Mouse (Mus musculus): ENCODE results near the gene Gm17268. TPM values are rescaled to one million over a fixed set of nuclear protein-coding genes. Genes with fewer than 3 reads are reported as not detected.

The Gm17268 gene
- polyA plus RNA-seq (2014; fragmentation: Nextera tagmentation; extraction: Ambion mirVana) = not detected in 2 replicates

DNA sequence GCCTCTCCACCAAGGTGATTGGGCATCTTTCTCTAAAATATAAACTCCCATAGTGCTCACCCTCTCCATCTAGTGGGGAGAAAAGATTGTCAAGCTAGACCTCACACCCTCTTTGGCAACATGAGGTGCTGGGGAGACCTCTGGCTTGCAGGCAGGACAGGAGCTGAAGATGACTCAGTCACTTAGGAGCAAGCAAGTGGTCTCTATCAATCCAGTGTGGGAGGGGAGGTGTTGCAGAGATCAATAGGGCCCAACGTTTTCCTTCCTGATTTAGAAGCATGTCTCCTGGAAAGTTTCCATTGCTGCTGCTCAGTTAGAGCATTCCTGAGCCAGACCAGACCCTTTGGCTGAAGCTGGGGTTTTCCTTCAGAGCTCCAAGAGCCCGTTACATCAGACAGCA lies at the start of gene Gm17268:
Gene Gm17268 (minus strand): TSS at position 28 of the 400 bp plus-strand sequence.
- Histone ChIP-seq H3K4me2 (ENCODE audit: low read length) (no peak within 1 kb of the TSS), H3K36me3 (ENCODE audit: control insufficient read depth, insufficient read depth, low read length) (no peaks in the 10 kb centered on the region), H3K27me3 (ENCODE audit: control insufficient read depth, insufficient read depth, low read length) (no peaks in the 10 kb centered on the region), H3K4me1 (ENCODE audit: control insufficient read depth, insufficient read depth, low read length) (no peaks in the 10 kb centered on the region), H3K4me3 (replicated peaks; ENCODE audit: low read depth, low read length) (no peak within 1 kb of the TSS), H3K9me3 (ENCODE audit: control insufficient read depth, low read length) (no peaks in the 10 kb centered on the region), H3K27ac (replicated peaks; ENCODE audit: low read depth, low read length) (no peak within 1 kb of the TSS), H3K9ac (replicated peaks; ENCODE audit: low read length) (no peak within 1 kb of the TSS)
- WGBS = 68% methylated on average over 2 of the region's 2 CpGs
- ATAC-seq (ENCODE audit: low FRiP score, low TSS enrichment) = no peak
- DNase-seq = no peak

DNA sequence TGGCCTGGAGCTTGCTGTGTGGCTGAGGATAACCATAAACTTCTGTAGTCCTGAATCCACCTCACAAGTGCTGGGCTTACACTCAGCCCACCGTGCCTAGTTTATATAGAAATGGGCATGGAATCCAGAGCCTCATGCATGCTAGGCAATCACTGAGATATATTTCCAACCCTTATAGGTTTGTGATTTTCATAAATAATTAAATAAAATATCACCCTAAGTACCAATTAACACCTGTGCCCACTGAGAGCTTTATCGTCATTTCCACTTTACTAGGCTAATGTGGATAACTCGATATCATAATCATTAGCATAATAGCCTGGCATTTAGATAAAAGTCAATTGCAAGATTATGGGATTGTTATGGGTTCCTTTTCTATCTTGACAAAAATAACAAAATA lies 46.0 kb upstream of the Gm17268 start:
- 89% methylated on average over 3 of the region's 3 CpGs for WGBS
- Histone ChIP-seq H3K4me3 (replicated peaks; ENCODE audit: low read depth, low read length) (no peak overlapping the region), H3K9ac (replicated peaks; ENCODE audit: low read length) (no peak overlapping the region), H3K4me2 (ENCODE audit: low read length) (no peak overlapping the region), H3K4me1 (ENCODE audit: control insufficient read depth, insufficient read depth, low read length) (no peaks in the 10 kb centered on the region), H3K27ac (replicated peaks; ENCODE audit: low read depth, low read length) (no peak overlapping the region), H3K9me3 (ENCODE audit: control insufficient read depth, low read length) (no peaks in the 10 kb centered on the region), H3K27me3 (ENCODE audit: control insufficient read depth, insufficient read depth, low read length) (no peaks in the 10 kb centered on the region), H3K36me3 (ENCODE audit: control insufficient read depth, insufficient read depth, low read length) (no peaks in the 10 kb centered on the region)
- ATAC-seq (ENCODE audit: low FRiP score, low TSS enrichment) = no peak
- DNase-seq = no peak

GRCm38 (mm10) chr11:82080865-82081264 lies 42.5 kb upstream of the Gm17268 start:
- no peak for DNase-seq
- no peak overlapping the region for H3K27ac ChIP-seq (replicated peaks; ENCODE audit: low read depth, low read length)
- H3K4me1 ChIP-seq (ENCODE audit: control insufficient read depth, insufficient read depth, low read length) = no peaks in the 10 kb centered on the region
- H3K4me3 ChIP-seq (replicated peaks; ENCODE audit: low read depth, low read length) = no peak overlapping the region
- no peak for ATAC-seq (ENCODE audit: low FRiP score, low TSS enrichment)
- no peak overlapping the region for H3K9ac ChIP-seq (replicated peaks; ENCODE audit: low read length)
- H3K36me3 ChIP-seq (ENCODE audit: control insufficient read depth, insufficient read depth, low read length) = no peaks in the 10 kb centered on the region
- no peaks in the 10 kb centered on the region for H3K9me3 ChIP-seq (ENCODE audit: control insufficient read depth, low read length)
- H3K27me3 ChIP-seq (ENCODE audit: control insufficient read depth, insufficient read depth, low read length) = no peaks in the 10 kb centered on the region
- 81% methylated on average over 3 of the region's 3 CpGs for WGBS
- no peak overlapping the region for H3K4me2 ChIP-seq (ENCODE audit: low read length)

- no peaks in the 10 kb centered on the region for H3K36me3 ChIP-seq (ENCODE audit: control insufficient read depth, insufficient read depth, low read length)
- no peak overlapping the region for H3K4me2 ChIP-seq (ENCODE audit: low read length)
- DNase-seq (no peak), ATAC-seq (ENCODE audit: low FRiP score, low TSS enrichment) (no peak)
- H3K27ac ChIP-seq (replicated peaks; ENCODE audit: low read depth, low read length) = no peak overlapping the region
- H3K4me3 ChIP-seq (replicated peaks; ENCODE audit: low read depth, low read length) = no peak overlapping the region
- H3K27me3 ChIP-seq (ENCODE audit: control insufficient read depth, insufficient read depth, low read length) = no peaks in the 10 kb centered on the region
- no peaks in the 10 kb centered on the region for H3K9me3 ChIP-seq (ENCODE audit: control insufficient read depth, low read length)
- H3K4me1 ChIP-seq (ENCODE audit: control insufficient read depth, insufficient read depth, low read length) = no peaks in the 10 kb centered on the region
- H3K9ac ChIP-seq (replicated peaks; ENCODE audit: low read length) = no peak overlapping the region
Observed at GRCm38 (mm10) chr11:82078136-82078730, 39.9 kb upstream of the Gm17268 start.

DNA sequence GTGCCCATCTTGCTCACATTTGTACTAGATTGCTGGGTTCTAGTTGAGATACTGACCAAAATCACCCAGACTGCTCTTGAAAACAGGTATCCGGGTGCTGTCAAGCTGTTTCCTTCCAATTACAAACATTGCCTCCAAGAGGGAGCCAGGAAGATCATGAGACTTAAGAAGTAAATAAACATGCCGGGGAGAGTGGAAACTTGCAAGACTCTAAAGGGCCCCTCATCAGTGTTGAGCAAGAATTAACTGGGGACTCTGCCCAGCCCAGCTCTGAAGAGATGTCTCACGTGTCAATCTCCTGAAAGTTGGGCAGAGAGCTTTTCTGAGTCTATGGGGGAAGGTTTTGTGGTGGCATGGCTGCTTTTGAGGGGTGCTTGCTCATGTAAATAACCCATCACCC lies 38.7 kb upstream of the Gm17268 start:
- Histone ChIP-seq H3K4me2 (ENCODE audit: low read length) (no peak overlapping the region), H3K4me1 (ENCODE audit: control insufficient read depth, insufficient read depth, low read length) (no peaks in the 10 kb centered on the region), H3K9ac (replicated peaks; ENCODE audit: low read length) (no peak overlapping the region), H3K27ac (replicated peaks; ENCODE audit: low read depth, low read length) (no peak overlapping the region), H3K4me3 (replicated peaks; ENCODE audit: low read depth, low read length) (no peak overlapping the region), H3K9me3 (ENCODE audit: control insufficient read depth, low read length) (no peaks in the 10 kb centered on the region), H3K36me3 (ENCODE audit: control insufficient read depth, insufficient read depth, low read length) (no peaks in the 10 kb centered on the region), H3K27me3 (ENCODE audit: control insufficient read depth, insufficient read depth, low read length) (no peaks in the 10 kb centered on the region)
- 82% methylated on average over 3 of the region's 3 CpGs for WGBS
- ATAC-seq (ENCODE audit: low FRiP score, low TSS enrichment) (no peak), DNase-seq (no peak)

DNA sequence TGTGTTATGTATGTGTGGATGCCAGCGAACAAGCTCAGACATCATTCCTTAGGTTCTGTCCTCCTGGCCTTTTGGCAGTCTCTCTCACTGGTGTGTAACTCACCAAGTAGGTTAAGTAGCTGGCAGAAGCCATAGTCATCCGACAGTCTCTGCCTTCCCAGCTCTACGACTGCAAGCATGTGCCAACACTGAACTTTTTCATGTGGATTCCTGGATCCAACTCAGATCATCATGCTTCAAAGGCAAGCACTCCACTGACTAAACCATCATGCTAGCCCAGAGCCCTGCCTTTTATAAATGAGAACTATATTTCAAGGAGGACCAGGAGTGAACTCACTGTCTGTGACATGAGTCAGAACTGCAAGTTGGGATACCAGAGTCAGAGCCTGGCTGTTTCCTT lies 35.3 kb upstream of the Gm17268 start:
- Histone ChIP-seq H3K36me3 (ENCODE audit: control insufficient read depth, insufficient read depth, low read length) (no peaks in the 10 kb centered on the region), H3K9me3 (ENCODE audit: control insufficient read depth, low read length) (no peaks in the 10 kb centered on the region), H3K9ac (replicated peaks; ENCODE audit: low read length) (no peak overlapping the region), H3K4me1 (ENCODE audit: control insufficient read depth, insufficient read depth, low read length) (no peaks in the 10 kb centered on the region), H3K27me3 (ENCODE audit: control insufficient read depth, insufficient read depth, low read length) (no peaks in the 10 kb centered on the region), H3K27ac (replicated peaks; ENCODE audit: low read depth, low read length) (no peak overlapping the region), H3K4me2 (ENCODE audit: low read length) (no peak overlapping the region), H3K4me3 (replicated peaks; ENCODE audit: low read depth, low read length) (no peak overlapping the region)
- no peak for ATAC-seq (ENCODE audit: low FRiP score, low TSS enrichment)
- 88% methylated on average over 3 of the region's 3 CpGs for WGBS
- DNase-seq = no peak

- no peak for ATAC-seq (ENCODE audit: low FRiP score, low TSS enrichment)
- H3K4me1 ChIP-seq (ENCODE audit: control insufficient read depth, insufficient read depth, low read length) = no peaks in the 10 kb centered on the region
- no peak overlapping the region for H3K4me3 ChIP-seq (replicated peaks; ENCODE audit: low read depth, low read length)
- no peaks in the 10 kb centered on the region for H3K36me3 ChIP-seq (ENCODE audit: control insufficient read depth, insufficient read depth, low read length)
- H3K27ac ChIP-seq (replicated peaks; ENCODE audit: low read depth, low read length) = no peak overlapping the region
- no peak for DNase-seq
- H3K9ac ChIP-seq (replicated peaks; ENCODE audit: low read length) = no peak overlapping the region
- H3K27me3 ChIP-seq (ENCODE audit: control insufficient read depth, insufficient read depth, low read length) = no peaks in the 10 kb centered on the region
- 78% methylated on average over 3 of the region's 3 CpGs for whole genome bisulfite sequencing
- no peaks in the 10 kb centered on the region for H3K9me3 ChIP-seq (ENCODE audit: control insufficient read depth, low read length)
- H3K4me2 ChIP-seq (ENCODE audit: low read length) = no peak overlapping the region
Observed at GRCm38 (mm10) chr11:82072984-82073383, 34.6 kb upstream of the Gm17268 start.

- H3K9me3 ChIP-seq (ENCODE audit: control insufficient read depth, low read length) = no peaks in the 10 kb centered on the region
- H3K27ac ChIP-seq (replicated peaks; ENCODE audit: low read depth, low read length) = no peak overlapping the region
- no peaks in the 10 kb centered on the region for H3K4me1 ChIP-seq (ENCODE audit: control insufficient read depth, insufficient read depth, low read length)
- H3K27me3 ChIP-seq (ENCODE audit: control insufficient read depth, insufficient read depth, low read length) = no peaks in the 10 kb centered on the region
- H3K36me3 ChIP-seq (ENCODE audit: control insufficient read depth, insufficient read depth, low read length) = no peaks in the 10 kb centered on the region
- DNase-seq = no peak
- 76% methylated on average over 1 of the region's 1 CpGs for WGBS
- H3K9ac ChIP-seq (replicated peaks; ENCODE audit: low read length) = no peak overlapping the region
- no peak for ATAC-seq (ENCODE audit: low FRiP score, low TSS enrichment)
- H3K4me2 ChIP-seq (ENCODE audit: low read length) = no peak overlapping the region
- H3K4me3 ChIP-seq (replicated peaks; ENCODE audit: low read depth, low read length) = no peak overlapping the region
Observed at GRCm38 (mm10) chr11:82072374-82072773, 34.0 kb upstream of the Gm17268 start.

DNA sequence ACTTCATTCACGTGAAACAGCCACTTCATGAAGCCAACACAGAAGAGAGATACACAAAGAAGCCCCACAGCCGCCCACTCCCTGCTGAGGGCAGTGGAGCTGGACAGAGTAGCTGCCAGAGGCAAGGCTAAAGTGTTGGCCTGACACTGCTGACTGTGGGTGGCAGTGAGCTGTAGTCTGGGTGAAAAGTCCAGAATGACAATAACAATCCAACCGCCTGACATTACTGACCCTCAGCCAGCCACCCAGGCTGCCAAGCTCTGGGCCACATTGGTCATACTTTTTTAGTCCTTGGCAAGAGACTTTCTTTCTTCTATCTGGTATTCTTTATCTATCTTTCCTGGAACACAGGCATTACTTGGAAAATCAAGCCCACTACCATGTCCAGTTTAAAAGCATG lies 32.7 kb upstream of the Gm17268 start:
- DNase-seq (no peak), ATAC-seq (ENCODE audit: low FRiP score, low TSS enrichment) (no peak)
- Histone ChIP-seq H3K4me3 (replicated peaks; ENCODE audit: low read depth, low read length) (no peak overlapping the region), H3K4me2 (ENCODE audit: low read length) (no peak overlapping the region), H3K36me3 (ENCODE audit: control insufficient read depth, insufficient read depth, low read length) (no peaks in the 10 kb centered on the region), H3K27ac (replicated peaks; ENCODE audit: low read depth, low read length) (no peak overlapping the region), H3K9me3 (ENCODE audit: control insufficient read depth, low read length) (no peaks in the 10 kb centered on the region), H3K9ac (replicated peaks; ENCODE audit: low read length) (no peak overlapping the region), H3K27me3 (ENCODE audit: control insufficient read depth, insufficient read depth, low read length) (no peaks in the 10 kb centered on the region), H3K4me1 (ENCODE audit: control insufficient read depth, insufficient read depth, low read length) (no peaks in the 10 kb centered on the region)
- WGBS = 82% methylated on average over 3 of the region's 3 CpGs
